Mouse (Mus musculus) olfactory bulb, adult 2 months (tissue): ENCODE data around the gene Gm6351.
"Not testable (repeated sequence)": the region's sequence is repeated elsewhere in the genome, so short reads cannot be mapped to it uniquely, and the experiment has no call there.

Source experiments
- CTCF ChIP-seq: fragments of 200-500 bp; IDR thresholded peaks from 2 replicates; pipeline ENCODE4 v1.5.1; 2012; ENCODE audit warnings: low read depth, mild to moderate bottlenecking, low read length, moderate library complexity; ENCODE audit not compliant: insufficient read depth
- POLR2A ChIP-seq: fragments of 200-500 bp; IDR thresholded peaks from 2 replicates; pipeline ENCODE4 v1.6.1; 2012; ENCODE audit warnings: mild to moderate bottlenecking, low read depth, low read length, moderate library complexity; ENCODE audit not compliant: insufficient read depth

DNA sequence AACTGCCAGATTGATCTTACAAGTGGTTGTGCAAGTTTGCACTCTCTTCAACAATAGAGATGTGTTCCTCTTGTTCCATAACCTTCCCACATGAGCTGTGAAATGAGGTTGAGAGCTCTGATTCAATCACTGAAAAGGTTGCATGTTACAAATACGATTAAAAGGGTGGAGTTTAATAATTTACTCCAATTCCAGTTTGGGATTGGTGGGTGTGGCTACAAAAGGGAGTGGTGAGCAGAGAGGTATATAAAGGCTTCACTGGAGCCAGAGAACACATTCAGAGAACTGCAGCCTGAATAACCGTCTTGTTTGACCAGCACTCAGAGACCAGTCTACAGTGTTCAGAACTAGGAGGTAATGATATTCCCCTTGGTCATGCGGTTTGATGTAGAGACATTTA lies at the start of gene Gm6351:
- TF ChIP-seq CTCF, POLR2A: not testable (repeated sequence)
